Mouse (Mus musculus): ENCODE measurements around the gene Adamtsl1. TPM values are rescaled to one million over a fixed set of nuclear protein-coding genes. Genes with fewer than 3 reads are reported as not detected.

Gene Adamtsl1
- polyA plus RNA-seq, 1 experiment from 2014 or later = 17.6 TPM

- no peaks in the 10 kb centered on the region for H3K9me3 ChIP-seq
- ATAC-seq (ENCODE audit: borderline replicate concordance, extremely low read depth, low FRiP score, low TSS enrichment) = no peak
- H3K4me2 ChIP-seq = no peak overlapping the region
- H3K27me3 ChIP-seq = no peaks in the 10 kb centered on the region
- no peaks in the 10 kb centered on the region for H3K36me3 ChIP-seq
- peaks cover 3% of the 10 kb centered on the region; the same call in 1 of the 2 replicates for H3K4me1 ChIP-seq
- no peak overlapping the region for H3K4me3 ChIP-seq
- H3K27ac ChIP-seq = no peak overlapping the region
- no peak overlapping the region for H3K9ac ChIP-seq
- 57% methylated on average over 6 of the region's 6 CpGs for WGBS
Observed at GRCm38 (mm10) chr4:85879376-85879775, 365.4 kb downstream of the Adamtsl1 start.

GRCm38 (mm10) chr4:85881318-85881717 lies 367.3 kb downstream of the Adamtsl1 start:
- WGBS = 58% methylated on average over 4 of the region's 4 CpGs
- Histone ChIP-seq H3K9ac (no peak overlapping the region), H3K4me3 (no peak overlapping the region), H3K9me3 (no peaks in the 10 kb centered on the region), H3K4me1 (peaks cover 3% of the 10 kb centered on the region; the same call in 1 of the 2 replicates), H3K27me3 (no peaks in the 10 kb centered on the region), H3K27ac (no peak overlapping the region), H3K4me2 (no peak overlapping the region), H3K36me3 (no peaks in the 10 kb centered on the region)
- ATAC-seq (ENCODE audit: borderline replicate concordance, extremely low read depth, low FRiP score, low TSS enrichment) = no peak

- no peak overlapping the region for H3K4me3 ChIP-seq
- ATAC-seq (ENCODE audit: borderline replicate concordance, extremely low read depth, low FRiP score, low TSS enrichment) = no peak
- H3K27ac ChIP-seq = no peak overlapping the region
Observed at GRCm38 (mm10) chr4:85884031-85884430, 370.1 kb downstream of the Adamtsl1 start.

GRCm38 (mm10) chr4:85889877-85890598 lies 376.1 kb downstream of the Adamtsl1 start:
- no peak for ATAC-seq (ENCODE audit: borderline replicate concordance, extremely low read depth, low FRiP score, low TSS enrichment)
- H3K4me2 ChIP-seq = no peak overlapping the region
- H3K27ac ChIP-seq = no peak overlapping the region
- H3K27me3 ChIP-seq = no peaks in the 10 kb centered on the region
- no peaks in the 10 kb centered on the region for H3K36me3 ChIP-seq
- no peak overlapping the region for H3K9ac ChIP-seq
- H3K4me1 ChIP-seq = no peaks in the 10 kb centered on the region
- H3K9me3 ChIP-seq = no peaks in the 10 kb centered on the region
- H3K4me3 ChIP-seq = no peak overlapping the region
- WGBS = 65% methylated on average over 2 of the region's 2 CpGs

More at GRCm38 (mm10) chr4:85884031-85884430, 370.1 kb downstream of the Adamtsl1 start:
- WGBS = 22% methylated on average over 4 of the region's 4 CpGs
- H3K4me1 ChIP-seq = peaks cover 3% of the 10 kb centered on the region; the same call in 1 of the 2 replicates
- H3K9me3 ChIP-seq = no peaks in the 10 kb centered on the region
- H3K9ac ChIP-seq = no peak overlapping the region
- H3K4me2 ChIP-seq = no peak overlapping the region
- H3K27me3 ChIP-seq = no peaks in the 10 kb centered on the region
- H3K36me3 ChIP-seq = no peaks in the 10 kb centered on the region

GRCm38 (mm10) chr4:85901316-85901715 lies 387.3 kb downstream of the Adamtsl1 start:
- no peak for ATAC-seq (ENCODE audit: borderline replicate concordance, extremely low read depth, low FRiP score, low TSS enrichment)
- H3K36me3 ChIP-seq = no peaks in the 10 kb centered on the region
- H3K27ac ChIP-seq = no peak overlapping the region
- no peak overlapping the region for H3K9ac ChIP-seq
- H3K4me2 ChIP-seq = no peak overlapping the region
- H3K27me3 ChIP-seq = no peaks in the 10 kb centered on the region
- H3K4me1 ChIP-seq = peaks cover 10% of the 10 kb centered on the region; the same call in 1 of the 2 replicates
- H3K4me3 ChIP-seq = no peak overlapping the region
- 27% methylated on average over 4 of the region's 4 CpGs for WGBS
- H3K9me3 ChIP-seq = no peaks in the 10 kb centered on the region

- Histone ChIP-seq H3K27me3 (no peaks in the 10 kb centered on the region), H3K9me3 (no peaks in the 10 kb centered on the region), H3K9ac (no peak overlapping the region), H3K4me1 (peaks cover 10% of the 10 kb centered on the region; the same call in 1 of the 2 replicates), H3K36me3 (no peaks in the 10 kb centered on the region), H3K4me2 (no peak overlapping the region), H3K27ac (no peak overlapping the region), H3K4me3 (no peak overlapping the region)
- no peak for ATAC-seq (ENCODE audit: borderline replicate concordance, extremely low read depth, low FRiP score, low TSS enrichment)
- WGBS = 84% methylated on average over 5 of the region's 5 CpGs
Observed at GRCm38 (mm10) chr4:85904217-85904616, 390.2 kb downstream of the Adamtsl1 start.

GRCm38 (mm10) chr4:85916034-85916433 lies 402.1 kb downstream of the Adamtsl1 start:
- Histone ChIP-seq H3K36me3 (no peaks in the 10 kb centered on the region), H3K9ac (no peak overlapping the region), H3K27me3 (no peaks in the 10 kb centered on the region), H3K4me1 (no peaks in the 10 kb centered on the region), H3K4me2 (no peak overlapping the region), H3K9me3 (no peaks in the 10 kb centered on the region), H3K4me3 (no peak overlapping the region), H3K27ac (no peak overlapping the region)
- no peak for ATAC-seq (ENCODE audit: borderline replicate concordance, extremely low read depth, low FRiP score, low TSS enrichment)
- 74% methylated on average over 2 of the region's 2 CpGs for WGBS

- Histone ChIP-seq H3K9ac (no peak overlapping the region), H3K4me1 (no peaks in the 10 kb centered on the region), H3K4me2 (no peak overlapping the region), H3K9me3 (no peaks in the 10 kb centered on the region), H3K4me3 (no peak overlapping the region), H3K27me3 (no peaks in the 10 kb centered on the region), H3K36me3 (no peaks in the 10 kb centered on the region), H3K27ac (no peak overlapping the region)
- WGBS = 71% methylated on average over 4 of the region's 4 CpGs
- no peak for ATAC-seq (ENCODE audit: borderline replicate concordance, extremely low read depth, low FRiP score, low TSS enrichment)
Observed at GRCm38 (mm10) chr4:85918366-85918765, 404.4 kb downstream of the Adamtsl1 start.

GRCm38 (mm10) chr4:85920474-85920873 lies 406.5 kb downstream of the Adamtsl1 start:
- Histone ChIP-seq H3K4me3 (no peak overlapping the region), H3K4me2 (no peak overlapping the region), H3K9me3 (no peaks in the 10 kb centered on the region), H3K9ac (no peak overlapping the region), H3K27ac (no peak overlapping the region), H3K36me3 (no peaks in the 10 kb centered on the region), H3K4me1 (no peaks in the 10 kb centered on the region), H3K27me3 (no peaks in the 10 kb centered on the region)
- ATAC-seq (ENCODE audit: borderline replicate concordance, extremely low read depth, low FRiP score, low TSS enrichment) = no peak
- WGBS = 57% methylated on average over 3 of the region's 3 CpGs

- WGBS = 88% methylated on average over 4 of the region's 4 CpGs
- ATAC-seq (ENCODE audit: borderline replicate concordance, extremely low read depth, low FRiP score, low TSS enrichment) = no peak
- Histone ChIP-seq H3K4me2 (no peak overlapping the region), H3K9me3 (no peaks in the 10 kb centered on the region), H3K27me3 (no peaks in the 10 kb centered on the region), H3K36me3 (no peaks in the 10 kb centered on the region), H3K4me1 (no peaks in the 10 kb centered on the region), H3K4me3 (no peak overlapping the region), H3K9ac (no peak overlapping the region), H3K27ac (no peak overlapping the region)
Observed at GRCm38 (mm10) chr4:85922741-85923140, 408.8 kb downstream of the Adamtsl1 start.

- Histone ChIP-seq H3K27ac (no peak overlapping the region), H3K4me1 (no peaks in the 10 kb centered on the region)
- ATAC-seq (ENCODE audit: borderline replicate concordance, extremely low read depth, low FRiP score, low TSS enrichment) = no peak
Observed at GRCm38 (mm10) chr4:85932129-85932528, 418.2 kb downstream of the Adamtsl1 start.

GRCm38 (mm10) chr4:85939460-85939859 lies 425.5 kb downstream of the Adamtsl1 start:
- WGBS = 63% methylated on average over 5 of the region's 5 CpGs
- ATAC-seq (ENCODE audit: borderline replicate concordance, extremely low read depth, low FRiP score, low TSS enrichment) = no peak
- 0 out of 2 replicates have a peak overlapping the region, but pooled peaks have one; percentile 25 for H3K27ac ChIP-seq

More at GRCm38 (mm10) chr4:85932129-85932528, 418.2 kb downstream of the Adamtsl1 start:
- Histone ChIP-seq H3K9me3 (no peaks in the 10 kb centered on the region), H3K27me3 (no peaks in the 10 kb centered on the region), H3K4me3 (no peak overlapping the region), H3K36me3 (no peaks in the 10 kb centered on the region), H3K9ac (no peak overlapping the region), H3K4me2 (no peak overlapping the region)

More at GRCm38 (mm10) chr4:85939460-85939859, 425.5 kb downstream of the Adamtsl1 start:
- Histone ChIP-seq H3K27me3 (no peaks in the 10 kb centered on the region), H3K4me2 (no peak overlapping the region), H3K9ac (no peak overlapping the region), H3K4me1 (no peaks in the 10 kb centered on the region), H3K9me3 (no peaks in the 10 kb centered on the region), H3K4me3 (no peak overlapping the region), H3K36me3 (no peaks in the 10 kb centered on the region)

All from lung, embryonic 15.5 days (tissue).